Mouse (Mus musculus): ENCODE measurements around the gene Mcub. TPM values are rescaled to one million over a fixed set of nuclear protein-coding genes. Genes with fewer than 3 reads are reported as not detected.
A peak's percentile ranks its signal among the peaks of the same experiment; 100 is the strongest.

The Mcub gene
- 11.6 and 13.1 TPM in 2 replicates for polyA plus RNA-seq (2012; rRNA removed)

DNA sequence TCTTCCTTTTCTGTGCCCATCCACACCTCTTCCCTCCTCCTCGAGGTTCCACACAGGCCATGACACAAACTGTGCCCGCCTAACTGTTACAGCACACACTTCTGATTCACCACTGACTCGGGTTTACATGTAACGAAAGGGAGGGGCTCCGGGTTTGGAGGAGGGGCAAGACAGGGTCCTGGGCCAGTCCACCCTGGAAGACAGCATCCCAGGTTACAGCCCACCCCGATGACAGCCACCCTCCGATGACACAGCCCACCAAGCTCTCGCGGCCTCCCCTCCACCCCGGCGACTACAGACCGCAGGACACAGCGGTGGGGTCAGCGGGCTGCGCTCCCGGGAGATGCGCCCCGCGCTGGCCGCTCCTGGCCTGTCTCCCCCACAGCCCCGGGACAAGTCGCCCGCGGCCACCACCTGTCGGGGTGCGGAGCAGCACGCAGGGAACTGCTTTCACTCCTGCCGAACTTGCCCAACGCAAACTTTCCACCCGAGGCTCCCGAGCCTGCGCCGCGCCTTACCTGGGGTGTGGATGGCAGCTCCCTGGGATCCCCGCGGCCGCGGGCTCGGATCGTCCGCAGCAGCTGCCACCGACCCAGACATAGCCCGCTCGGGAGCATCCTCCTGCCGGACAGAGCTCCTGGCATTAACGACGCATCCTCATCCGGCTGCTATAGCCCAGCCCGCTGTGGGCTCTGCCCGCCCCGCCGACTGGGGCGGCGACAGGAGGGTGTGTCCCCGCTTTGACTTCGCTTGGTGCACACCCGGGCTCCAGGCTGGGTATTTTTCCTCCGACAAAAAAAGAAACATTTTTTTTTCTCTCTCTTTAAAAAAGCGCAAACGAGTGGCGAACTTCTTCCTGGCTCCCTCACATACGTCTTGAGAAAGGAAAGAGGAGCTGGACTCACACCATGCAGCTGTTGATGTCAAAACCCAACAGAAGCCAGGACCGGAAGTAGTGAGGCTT lies at the start of gene Mcub:
Mcub (minus strand) TSS at position 775 of the 964 bp plus-strand sequence.
- WGBS, result 1% methylated on average over 63 of the region's 63 CpGs
- no peaks in the 10 kb centered on the region for H3K27me3 ChIP-seq (ENCODE audit: control insufficient read depth, insufficient read depth, low read length)
- no peaks in the 10 kb centered on the region for H3K36me3 ChIP-seq (ENCODE audit: control insufficient read depth, insufficient read depth, low read length)
- H3K4me3 ChIP-seq (ENCODE audit: control insufficient read depth, insufficient read depth, low read length), result peak within 1 kb of the TSS; percentile 79
- H3K4me1 ChIP-seq (replicated peaks; ENCODE audit: control insufficient read depth, insufficient read depth, low read length), result peaks cover 17% of the 10 kb centered on the region
- no peak within 1 kb of the TSS; the same call in 1 of the 2 replicates for H3K27ac ChIP-seq (ENCODE audit: control insufficient read depth, insufficient read depth, low read length)
- TF ChIP-seq POLR2A (IDR thresholded peaks at IDR 0.05; ENCODE audit: control insufficient read depth, extremely low read depth, insufficient read depth, low read length, poor library complexity) (no peak), CTCF (IDR thresholded peaks at IDR 0.05; ENCODE audit: borderline replicate concordance, control insufficient read depth, extremely low read depth, insufficient read depth, low read length, poor library complexity) (no peak)
- DNase-seq, result peak; percentile 51

DNA sequence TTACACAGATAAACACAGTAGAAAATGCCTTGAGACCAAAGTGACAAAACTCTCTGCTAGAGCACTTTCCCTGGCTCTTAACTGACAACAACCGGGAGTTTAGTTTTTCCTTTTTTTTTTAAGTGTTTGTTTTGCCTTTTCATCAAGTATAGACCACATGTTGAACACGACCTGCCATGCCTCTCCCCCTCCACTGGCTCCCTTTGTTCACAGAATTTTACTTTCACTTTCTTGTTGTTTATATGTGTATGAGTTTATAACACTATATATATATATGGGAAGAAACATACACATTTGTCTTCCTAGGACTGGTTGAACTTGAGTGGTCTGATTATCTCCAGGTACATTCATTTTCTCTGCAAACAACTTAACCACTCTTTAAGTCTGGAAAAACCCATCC lies 42.9 kb upstream of the Mcub start:
- H3K27me3 ChIP-seq (ENCODE audit: control insufficient read depth, insufficient read depth, low read length), result no peaks in the 10 kb centered on the region
- no peak for DNase-seq
- H3K4me3 ChIP-seq (ENCODE audit: control insufficient read depth, insufficient read depth, low read length), result no peak overlapping the region
- WGBS, result 10% methylated on average over 2 of the region's 2 CpGs
- TF ChIP-seq POLR2A (IDR thresholded peaks at IDR 0.05; ENCODE audit: control insufficient read depth, extremely low read depth, insufficient read depth, low read length, poor library complexity), result no peak
- no peak for TF ChIP-seq CTCF (IDR thresholded peaks at IDR 0.05; ENCODE audit: borderline replicate concordance, control insufficient read depth, extremely low read depth, insufficient read depth, low read length, poor library complexity)
- peaks cover 15% of the 10 kb centered on the region for H3K36me3 ChIP-seq (ENCODE audit: control insufficient read depth, insufficient read depth, low read length)
- H3K4me1 ChIP-seq (replicated peaks; ENCODE audit: control insufficient read depth, insufficient read depth, low read length), result no peaks in the 10 kb centered on the region
- H3K27ac ChIP-seq (ENCODE audit: control insufficient read depth, insufficient read depth, low read length), result no peak overlapping the region

DNA sequence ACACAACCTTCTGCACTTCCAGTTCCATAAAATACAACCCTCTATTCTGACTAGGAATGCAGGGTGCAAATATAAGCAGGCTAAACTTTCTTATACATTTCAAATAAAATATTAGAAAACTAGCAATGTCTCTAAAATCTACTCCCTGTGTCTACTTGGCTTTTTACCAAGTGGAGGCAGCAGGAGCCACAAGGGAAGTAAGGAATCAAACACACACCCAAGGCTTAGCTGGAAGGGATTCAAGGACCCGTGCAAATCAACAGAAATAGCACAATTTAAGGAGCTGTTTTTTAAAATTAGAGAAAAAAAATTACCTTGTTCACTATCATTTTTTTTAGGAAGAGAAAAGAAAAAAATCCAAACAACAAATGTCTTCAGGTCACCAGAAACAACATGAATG lies 41.2 kb upstream of the Mcub start:
- 90% methylated on average over 1 of the region's 1 CpGs for WGBS
- Histone ChIP-seq H3K36me3 (ENCODE audit: control insufficient read depth, insufficient read depth, low read length) (peaks cover 26% of the 10 kb centered on the region), H3K27me3 (ENCODE audit: control insufficient read depth, insufficient read depth, low read length) (no peaks in the 10 kb centered on the region), H3K4me1 (replicated peaks; ENCODE audit: control insufficient read depth, insufficient read depth, low read length) (no peaks in the 10 kb centered on the region), H3K4me3 (ENCODE audit: control insufficient read depth, insufficient read depth, low read length) (no peak overlapping the region), H3K27ac (ENCODE audit: control insufficient read depth, insufficient read depth, low read length) (no peak overlapping the region)
- no peak for DNase-seq
- TF ChIP-seq POLR2A (IDR thresholded peaks at IDR 0.05; ENCODE audit: control insufficient read depth, extremely low read depth, insufficient read depth, low read length, poor library complexity), result no peak
- TF ChIP-seq CTCF (IDR thresholded peaks at IDR 0.05; ENCODE audit: borderline replicate concordance, control insufficient read depth, extremely low read depth, insufficient read depth, low read length, poor library complexity), result no peak

DNA sequence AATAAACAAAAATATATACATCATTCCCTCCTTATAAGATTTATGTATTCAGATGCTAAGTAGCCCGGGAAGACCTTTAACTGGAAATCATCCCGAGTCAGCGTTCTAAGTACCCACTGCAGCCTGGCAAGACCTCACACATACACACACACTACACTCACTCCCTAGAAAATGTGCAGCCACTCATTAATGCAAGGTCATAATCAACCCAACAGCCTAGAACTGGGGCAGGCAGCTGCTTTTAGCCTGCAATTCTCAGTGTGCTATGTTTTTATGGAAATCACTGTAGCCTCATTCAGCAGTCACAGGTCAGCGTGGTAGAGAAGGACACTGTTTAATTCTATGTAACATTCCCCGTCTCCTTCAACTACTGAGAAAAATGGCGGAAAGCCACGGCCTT lies 36.1 kb upstream of the Mcub start:
- no peaks in the 10 kb centered on the region for H3K27me3 ChIP-seq (ENCODE audit: control insufficient read depth, insufficient read depth, low read length)
- no peak overlapping the region for H3K27ac ChIP-seq (ENCODE audit: control insufficient read depth, insufficient read depth, low read length)
- WGBS, result 97% methylated on average over 7 of the region's 7 CpGs
- H3K4me1 ChIP-seq (replicated peaks; ENCODE audit: control insufficient read depth, insufficient read depth, low read length), result no peaks in the 10 kb centered on the region
- DNase-seq, result no peak
- H3K4me3 ChIP-seq (ENCODE audit: control insufficient read depth, insufficient read depth, low read length), result no peak overlapping the region
- peaks cover 66% of the 10 kb centered on the region for H3K36me3 ChIP-seq (ENCODE audit: control insufficient read depth, insufficient read depth, low read length)
- TF ChIP-seq CTCF (IDR thresholded peaks at IDR 0.05; ENCODE audit: borderline replicate concordance, control insufficient read depth, extremely low read depth, insufficient read depth, low read length, poor library complexity) (no peak), POLR2A (IDR thresholded peaks at IDR 0.05; ENCODE audit: control insufficient read depth, extremely low read depth, insufficient read depth, low read length, poor library complexity) (no peak)

DNA sequence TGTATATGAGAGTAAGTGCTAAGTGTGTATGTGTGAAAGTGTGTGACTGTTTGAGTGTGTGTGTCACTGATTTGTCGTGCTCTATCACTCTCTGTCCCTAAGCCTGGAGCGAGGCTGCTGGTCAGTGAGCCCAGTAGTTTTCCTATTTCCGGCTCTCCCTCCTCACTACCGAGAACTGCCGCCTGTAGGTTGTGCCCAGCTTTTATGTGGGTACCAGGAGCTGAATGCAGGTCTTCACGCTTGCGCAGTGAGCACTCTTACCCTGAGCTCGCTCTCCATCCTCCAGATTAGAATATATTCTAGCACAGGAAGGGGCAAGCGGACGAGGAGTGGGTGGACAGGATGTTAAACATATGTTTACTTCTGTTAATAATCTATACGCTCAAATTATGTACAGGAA lies 30.9 kb upstream of the Mcub start:
- H3K27me3 ChIP-seq (ENCODE audit: control insufficient read depth, insufficient read depth, low read length), result no peaks in the 10 kb centered on the region
- WGBS, result 97% methylated on average over 11 of the region's 11 CpGs
- no peak overlapping the region for H3K27ac ChIP-seq (ENCODE audit: control insufficient read depth, insufficient read depth, low read length)
- H3K4me1 ChIP-seq (replicated peaks; ENCODE audit: control insufficient read depth, insufficient read depth, low read length), result no peaks in the 10 kb centered on the region
- H3K4me3 ChIP-seq (ENCODE audit: control insufficient read depth, insufficient read depth, low read length), result no peak overlapping the region
- TF ChIP-seq CTCF (IDR thresholded peaks at IDR 0.05; ENCODE audit: borderline replicate concordance, control insufficient read depth, extremely low read depth, insufficient read depth, low read length, poor library complexity) (no peak), POLR2A (IDR thresholded peaks at IDR 0.05; ENCODE audit: control insufficient read depth, extremely low read depth, insufficient read depth, low read length, poor library complexity) (no peak)
- no peak for DNase-seq
- H3K36me3 ChIP-seq (ENCODE audit: control insufficient read depth, insufficient read depth, low read length), result peaks cover 71% of the 10 kb centered on the region

DNA sequence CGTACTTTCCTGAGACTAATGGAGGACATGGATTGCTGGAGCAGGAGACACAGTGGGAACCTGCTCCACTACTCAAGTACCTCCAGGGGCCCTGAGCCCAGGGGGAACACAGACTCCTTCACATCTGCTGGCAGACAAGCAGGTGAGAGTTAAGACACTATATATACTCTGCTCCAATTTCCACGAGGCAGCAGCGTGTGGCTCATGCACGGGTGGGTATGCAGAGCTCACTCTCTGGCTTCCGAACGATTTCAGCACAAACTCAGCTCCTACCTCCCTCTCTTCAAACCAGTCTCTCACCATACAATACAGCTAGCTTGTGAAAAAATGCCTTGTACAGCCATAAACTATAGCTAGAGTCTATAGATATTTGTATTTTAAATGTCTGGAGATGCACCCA lies 28.5 kb upstream of the Mcub start:
- H3K4me3 ChIP-seq (ENCODE audit: control insufficient read depth, insufficient read depth, low read length), result no peak overlapping the region
- peaks cover 70% of the 10 kb centered on the region for H3K36me3 ChIP-seq (ENCODE audit: control insufficient read depth, insufficient read depth, low read length)

More for the DNA sequence above, 28.5 kb upstream of the Mcub start:
- 95% methylated on average over 6 of the region's 6 CpGs for WGBS
- Histone ChIP-seq H3K27me3 (ENCODE audit: control insufficient read depth, insufficient read depth, low read length) (no peaks in the 10 kb centered on the region), H3K27ac (ENCODE audit: control insufficient read depth, insufficient read depth, low read length) (no peak overlapping the region), H3K4me1 (replicated peaks; ENCODE audit: control insufficient read depth, insufficient read depth, low read length) (no peaks in the 10 kb centered on the region)
- DNase-seq, result no peak
- no peak for TF ChIP-seq CTCF (IDR thresholded peaks at IDR 0.05; ENCODE audit: borderline replicate concordance, control insufficient read depth, extremely low read depth, insufficient read depth, low read length, poor library complexity)
- no peak for TF ChIP-seq POLR2A (IDR thresholded peaks at IDR 0.05; ENCODE audit: control insufficient read depth, extremely low read depth, insufficient read depth, low read length, poor library complexity)

Data from thymus, adult 2 months (tissue).